ENCODE assay signal across 16 mouse cellular contexts in the genomic region with DNA sequence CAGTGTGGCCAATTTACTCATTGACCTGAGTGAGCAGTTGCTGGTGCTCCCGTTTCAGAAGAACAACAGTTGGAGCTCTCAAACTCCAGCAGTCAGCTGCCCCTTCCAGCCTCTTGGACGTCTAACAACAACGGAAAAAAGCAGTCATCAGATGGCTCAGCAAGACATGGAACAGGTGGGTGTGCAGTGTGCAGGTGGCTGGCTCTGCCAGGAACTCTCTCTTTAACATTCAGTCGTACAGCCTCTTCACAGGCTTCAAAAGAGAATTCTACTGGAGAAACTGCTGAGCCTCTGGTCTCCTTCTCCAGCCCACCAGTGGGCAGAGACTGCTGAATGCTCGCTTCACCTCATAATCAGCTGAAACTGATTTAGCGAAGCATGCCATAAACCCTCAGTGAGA. TPM values are rescaled to one million over a fixed set of nuclear protein-coding genes. Genes with fewer than 3 reads are reported as not detected.
"Had no signal": no experiment of that assay in that cellular context is flagged by ENCODE, and none has a peak within 500 bp of the region (broad histone marks: within the 10 kb centered on the region; RNA-seq: fewer than 3 reads in every experiment).

No protein-coding gene starts in this region.

- H3K27ac ChIP-seq: kidney, postnatal 0 days; limb, embryonic 15.5 days; liver, embryonic 12.5 days; midbrain, embryonic 10.5 days; midbrain, embryonic 15.5 days; neural tube, embryonic 12.5 days; stomach, embryonic 15.5 days had no signal

- DNase-seq: kidney, adult 9 months; kidney, postnatal 36 days; lung, embryonic 14.5 days; lung, postnatal 10 days; lung, postnatal 4 days; thymus, postnatal 4 days had no signal

- H3K4me3 ChIP-seq: limb, embryonic 15.5 days; liver, embryonic 12.5 days; midbrain, embryonic 10.5 days; midbrain, embryonic 15.5 days; neural tube, embryonic 12.5 days; stomach, embryonic 15.5 days had no signal

RNA-seq across cellular contexts. Expression of a gene that starts 14.3 kb away (rescaled TPM):
- total RNA-seq: megakaryocyte, adult 5-6 weeks; monocyte, adult 5-6 weeks had no signal

RNA-seq across cellular contexts. Expression of a gene that starts 49.7 kb away (rescaled TPM):
- total RNA-seq: left cerebral cortex, postnatal 14 days had no signal
